Mouse (Mus musculus) bone marrow, adult 2 months (tissue): ENCODE data around the gene Pzp.

Experiments used
- CTCF ChIP-seq: fragments of 200-500 bp; IDR thresholded peaks from 2 replicates; pipeline ENCODE4 v1.5.1; 2011; ENCODE audit warnings: low read length, control low read depth; ENCODE audit not compliant: control insufficient read depth, insufficient read depth
- POLR2A ChIP-seq: fragments of 200-500 bp; IDR thresholded peaks from 2 replicates; pipeline ENCODE4 v1.6.1; 2011; ENCODE audit warnings: low read depth, mild to moderate bottlenecking, control low read depth, low read length, borderline replicate concordance; ENCODE audit not compliant: control insufficient read depth

DNA sequence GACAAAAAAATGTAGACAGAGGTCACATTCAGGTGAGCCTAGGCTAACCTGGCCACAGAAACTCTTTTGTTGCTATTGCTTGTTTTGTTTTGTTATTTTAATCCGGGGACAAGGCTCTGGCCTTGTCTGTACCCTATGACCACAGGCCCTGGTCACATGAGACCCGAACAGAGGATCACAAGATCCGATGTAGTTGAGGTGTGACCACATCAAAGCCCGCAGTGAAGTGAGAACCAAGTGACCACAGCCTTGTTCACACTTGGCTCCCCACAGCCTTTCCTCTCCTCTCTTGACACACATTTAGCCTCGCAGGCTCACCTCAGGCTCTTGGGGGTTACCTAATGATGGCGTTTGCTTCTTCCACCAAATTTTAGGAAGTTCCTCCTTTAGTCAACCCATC lies 52.4 kb downstream of the Pzp start:
- TF ChIP-seq CTCF (no peak), POLR2A (no peak)
